Mouse (Mus musculus) left cerebral cortex, postnatal 36 days (tissue): ENCODE data around the gene 1700092M07Rik. TPM values are rescaled to one million over a fixed set of nuclear protein-coding genes. Genes with fewer than 3 reads are reported as not detected.

Experiments
- DNase-seq, 2 experiments: peaks; one replicate each; pipeline ENCODE4 v3.0.0; 2021 to 2022; ENCODE audit warnings: low spot score in 2 of 2, mixed read lengths in 1 of 2
- intact Hi-C: fragments of 180-260 bp; cut with DNase I; formaldehyde crosslinking; loops from one replicate; pipeline ENCODE4 v1.15.1; 2025
- microRNA-seq: library from miRNA; unstranded; fragments of <30 nt; microRNA quantifications from one replicate; pipeline ENCODE4 v1.2.0, GENCODE M21; 2022
- total RNA-seq, 2 experiments: library from RNA; stranded (reverse); gene quantifications; 2 replicates each; pipeline ENCODE4 v1.2.3; 2021

Gene 1700092M07Rik
- total RNA-seq, 2 experiments from 2014 or later = 3.4 TPM; not detected in 1

- intact Hi-C loops = loop anchor here (5.0 kb wide), 1 partner anchor 48 kb away; the partner anchor contains the start of gene Hnrnpul2
- peak; percentile 97 for DNase-seq
These were observed 33.7 kb downstream of the 1700092M07Rik start, which contains the start of gene Tmem179b for GRCm38 (mm10) chr19:8774086-8774835. Tmem179b (minus strand) TSS chr19:8774467.

DNA sequence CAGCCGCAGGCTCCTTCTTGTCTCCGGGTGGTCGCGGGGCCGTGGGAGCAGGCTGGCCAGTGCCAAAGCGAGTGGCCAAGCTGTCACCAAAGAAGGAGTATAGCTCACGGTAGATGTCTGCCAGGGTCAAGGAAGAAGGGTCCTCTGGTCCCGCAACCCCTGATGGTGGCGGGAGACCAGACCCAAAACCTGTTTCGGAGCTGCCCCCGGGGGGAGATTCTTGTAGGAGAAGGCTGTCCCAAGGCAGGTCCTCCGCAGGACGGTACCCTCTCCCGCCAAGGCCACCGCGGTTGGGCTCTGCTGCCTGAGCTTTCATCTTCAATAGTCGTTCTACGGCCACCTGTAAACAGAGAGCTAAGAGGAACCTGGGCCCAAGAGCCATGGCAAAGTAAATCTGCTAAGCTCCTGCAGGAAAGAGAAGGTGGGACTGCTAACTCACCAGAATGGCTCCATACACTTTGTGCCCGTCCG, 34.5 kb downstream of the 1700092M07Rik start:
- DNase-seq = peak in 1 of 2 experiments; percentile 24
- intact Hi-C loops = loop anchor here (5.0 kb wide), 1 partner anchor 47 kb away; the partner anchor contains the start of gene Hnrnpul2

DNA sequence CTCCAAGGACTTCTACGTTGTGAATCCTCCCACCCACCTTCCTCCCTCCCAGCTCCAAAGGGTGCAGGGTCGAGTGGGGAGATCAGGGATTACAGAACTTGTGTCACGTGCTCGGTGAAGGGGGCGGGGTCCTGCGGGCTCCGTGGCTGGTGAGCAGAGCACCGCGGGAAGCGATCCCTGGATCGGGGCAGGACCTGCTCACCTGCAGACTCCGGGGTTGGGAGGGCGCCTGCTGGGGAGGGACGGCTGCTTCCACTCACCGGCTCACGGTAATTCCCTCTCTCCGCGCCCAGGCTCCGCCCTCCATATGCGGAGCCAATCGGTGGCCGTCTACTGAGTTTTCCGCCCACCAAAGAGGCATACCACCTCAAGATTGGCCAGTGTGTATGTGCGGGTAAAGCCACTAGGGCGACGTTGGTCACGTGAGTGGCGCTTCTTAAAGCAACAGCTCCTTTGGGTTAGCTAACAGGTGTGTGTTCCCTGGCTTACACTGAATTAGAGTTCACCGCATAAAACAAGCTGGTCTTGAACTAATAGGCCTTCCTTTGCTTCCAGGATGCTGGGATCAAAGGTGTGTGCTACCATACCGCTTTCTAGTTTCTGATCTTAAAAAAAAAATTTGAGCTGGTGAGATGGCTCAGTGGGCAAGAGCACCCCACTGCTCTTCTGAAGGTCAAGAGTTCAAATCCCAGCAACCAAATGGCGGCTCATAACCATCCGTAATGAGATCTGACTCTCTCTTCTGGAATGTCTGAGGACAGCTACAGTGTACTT, 45.7 kb downstream of the 1700092M07Rik start, which contains the start of gene Taf6l:
Gene Taf6l, minus strand, starts transcription at position 410 of the 774 bp plus-strand sequence.
- DNase-seq = peak; percentile 89 to 90
- intact Hi-C loops = no loop called here

- no peak for DNase-seq
- intact Hi-C loops = no loop called here
These were observed 48.0 kb downstream of the 1700092M07Rik start for GRCm38 (mm10) chr19:8788521-8788920.

DNA sequence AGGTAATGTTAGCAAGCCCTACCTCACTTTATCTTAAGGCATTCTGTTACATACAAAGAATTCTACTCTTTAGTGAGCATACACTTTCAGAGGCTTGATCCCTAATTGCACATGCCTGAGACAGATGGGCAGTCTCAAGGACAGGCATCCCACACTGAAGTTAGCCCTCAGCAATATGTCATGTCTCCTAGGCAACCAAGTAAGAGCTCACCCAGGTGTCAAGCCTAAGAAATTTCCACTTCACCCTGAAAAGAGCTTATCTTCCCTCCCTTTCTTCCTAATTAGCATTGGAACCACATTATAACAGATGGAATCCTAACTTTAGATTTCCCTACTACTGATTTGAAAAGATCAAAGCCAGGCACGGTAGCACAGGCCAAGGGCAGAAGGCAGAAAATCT, 48.7 kb downstream of the 1700092M07Rik start:
- intact Hi-C loops = no loop called here
- DNase-seq = peak; percentile 13 to 23

- peak in 1 of 2 experiments; percentile 23 for DNase-seq
- intact Hi-C loops = no loop called here
These were observed 49.7 kb downstream of the 1700092M07Rik start for GRCm38 (mm10) chr19:8790171-8790570.

Small RNAs within 50 kb of the gene (microRNA-seq; reads per million reads assigned to microRNA genes)
- not detected for gene Mir6992

Other genes starting within 250 kb of the 1700092M07Rik start
- gene Slc22a8, start 149.5 kb upstream of the 1700092M07Rik start, total RNA-seq = 10 to 100 TPM; 10.7 to 14.3 TPM
- 1 to 10 TPM; 5.0 to 6.0 TPM for gene Slc22a6, start 122.7 kb upstream of the 1700092M07Rik start, total RNA-seq
- gene Chrm1, start 76.9 kb upstream of the 1700092M07Rik start, total RNA-seq = 100 to 1,000 TPM; 157 to 166 TPM
- 100 to 1,000 TPM; 151 to 173 TPM for gene Slc3a2, start 17.3 kb upstream of the 1700092M07Rik start, total RNA-seq
- gene Wdr74, start 4.9 kb upstream of the 1700092M07Rik start, total RNA-seq = 10 to 100 TPM; 50.8 to 55.2 TPM
- 10 to 100 TPM; 57.9 to 81.8 TPM for gene Stx5a, start 695 bp downstream of the 1700092M07Rik start, total RNA-seq
- gene Nxf1, start 16.4 kb downstream of the 1700092M07Rik start, total RNA-seq = 10 to 100 TPM; 68.5 to 99.7 TPM
- 10 to 100 TPM; 68.5 to 75.9 TPM for gene Tmem223, start 30.3 kb downstream of the 1700092M07Rik start, total RNA-seq
- gene Tmem179b, start 33.7 kb downstream of the 1700092M07Rik start, total RNA-seq = 10 to 100 TPM in 1 of 2 experiments, 1 to 10 TPM in 1; 8.9 to 11.0 TPM
- 10 to 100 TPM; 12.5 to 14.4 TPM for gene Taf6l, start 45.7 kb downstream of the 1700092M07Rik start, total RNA-seq
- gene Polr2g, start 57.9 kb downstream of the 1700092M07Rik start, total RNA-seq = 100 to 1,000 TPM; 102 to 107 TPM
- 1 to 10 TPM; 4.9 to 6.3 TPM for gene Zbtb3, start 61.8 kb downstream of the 1700092M07Rik start, total RNA-seq
- 10 to 100 TPM; 33.1 to 33.3 TPM for gene Ttc9c, start 78.6 kb downstream of the 1700092M07Rik start, total RNA-seq
- gene Hnrnpul2, start 79.3 kb downstream of the 1700092M07Rik start, total RNA-seq = 100 to 1,000 TPM; 110 to 118 TPM
- gene AC129217.1, start 89.1 kb downstream of the 1700092M07Rik start, total RNA-seq = not detected
- 100 to 1,000 TPM; 118 TPM for gene Bscl2, start 96.7 kb downstream of the 1700092M07Rik start, total RNA-seq
- gene Gng3, start 98.5 kb downstream of the 1700092M07Rik start, total RNA-seq = 100 to 1,000 TPM; 190 to 230 TPM
- 1 to 10 TPM; 1.3 to 1.6 TPM for gene Lrrn4cl, start 110.0 kb downstream of the 1700092M07Rik start, total RNA-seq
- 100 to 1,000 TPM in 1 of 2 experiments, 10 to 100 TPM in 1; 92.2 to 101 TPM for gene Ubxn1, start 130.8 kb downstream of the 1700092M07Rik start, total RNA-seq
- gene Uqcc3, start 140.2 kb downstream of the 1700092M07Rik start, total RNA-seq = 10 to 100 TPM; 32.1 to 39.8 TPM
- gene Lbhd1, start 143.0 kb downstream of the 1700092M07Rik start, total RNA-seq = 1 to 10 TPM; 4.8 to 5.0 TPM
- not detected for gene Gm49403, start 143.2 kb downstream of the 1700092M07Rik start, total RNA-seq
- gene 1810009A15Rik, start 148.1 kb downstream of the 1700092M07Rik start, total RNA-seq = 10 to 100 TPM; 21.6 to 26.6 TPM
- gene Gm49416, start 148.2 kb downstream of the 1700092M07Rik start, total RNA-seq = 1 to 10 TPM in 1 of 2 experiments, not detected in 1; 7.6 TPM
- 10 to 100 TPM; 22.4 to 25.3 TPM for gene Ints5, start 152.3 kb downstream of the 1700092M07Rik start, total RNA-seq
- 100 to 1,000 TPM in 1 of 2 experiments, 10 to 100 TPM in 1; 95.3 to 102 TPM for gene Ganab, start 157.4 kb downstream of the 1700092M07Rik start, total RNA-seq
- 100 to 1,000 TPM; 167 to 187 TPM for gene B3gat3, start 179.7 kb downstream of the 1700092M07Rik start, total RNA-seq
- gene Rom1, start 188.6 kb downstream of the 1700092M07Rik start, total RNA-seq = 1 to 10 TPM; 7.0 to 7.2 TPM
- 10 to 100 TPM in 1 of 2 experiments, 1 to 10 TPM in 1; 9.6 to 12.6 TPM for gene Eml3, start 188.8 kb downstream of the 1700092M07Rik start, total RNA-seq
- 10 to 100 TPM; 43.9 to 52.0 TPM for gene Mta2, start 201.2 kb downstream of the 1700092M07Rik start, total RNA-seq
- gene Tut1, start 213.1 kb downstream of the 1700092M07Rik start, total RNA-seq = 10 to 100 TPM; 17.5 to 21.5 TPM
- 100 to 1,000 TPM; 219 to 232 TPM for gene Eef1g, start 226.3 kb downstream of the 1700092M07Rik start, total RNA-seq
- gene Ahnak, start 248.6 kb downstream of the 1700092M07Rik start, total RNA-seq = 10 to 100 TPM; 16.6 to 32.1 TPM